Mouse (Mus musculus) erythroblast, embryonic 14.5 days (primary cell): ENCODE results near the gene Apba1. TPM values are rescaled to one million over a fixed set of nuclear protein-coding genes. Genes with fewer than 3 reads are reported as not detected.

Source experiments
- H3K27me3 ChIP-seq: 2 replicates; pipeline ENCODE4 v1.6.1; 2012; ENCODE audit warnings: inconsistent platforms; ENCODE audit not compliant: control insufficient read depth
- H3K36me3 ChIP-seq: 2 replicates; pipeline ENCODE4 v1.6.1; 2012; ENCODE audit warnings: mild to moderate bottlenecking, inconsistent platforms; ENCODE audit not compliant: control insufficient read depth
- H3K4me1 ChIP-seq: 2 replicates; pipeline ENCODE4 v1.6.1; 2012; ENCODE audit warnings: inconsistent platforms; ENCODE audit not compliant: control insufficient read depth
- H3K4me3 ChIP-seq: replicated peaks from 2 replicates; pipeline ENCODE3; 2012; ENCODE audit warnings: moderate library complexity, mild to moderate bottlenecking, inconsistent platforms
- H3K9me3 ChIP-seq: 2 replicates; pipeline ENCODE4 v1.6.1; 2012; ENCODE audit warnings: low read length, inconsistent platforms, mixed read lengths; ENCODE audit not compliant: control insufficient read depth
- GATA1 ChIP-seq: IDR thresholded peaks from 2 replicates; pipeline ENCODE4 v1.6.1; 2012; ENCODE audit warnings: low read length, inconsistent platforms, mixed read lengths
- TAL1 ChIP-seq: IDR thresholded peaks from 3 replicates; pipeline ENCODE4 v1.6.1; 2012; ENCODE audit warnings: low read length, inconsistent platforms, mixed read lengths
- polyA plus RNA-seq: library from polyadenylated mRNA; stranded (reverse); fragments of >175 nt; gene quantifications from 2 replicates; pipeline ENCODE4 v1.2.3, GENCODE M21; 2012

Apba1 gene
- polyA plus RNA-seq, 1 experiment = not detected

GRCm38 (mm10) chr19:23770494-23771423, 12.1 kb downstream of the Apba1 start:
- H3K4me3 ChIP-seq = no peak overlapping the region
- no peaks in the 10 kb centered on the region for H3K36me3 ChIP-seq
- no peaks in the 10 kb centered on the region for H3K9me3 ChIP-seq
- TF ChIP-seq GATA1 = no peak
- no peak for TF ChIP-seq TAL1
- no peaks in the 10 kb centered on the region for H3K4me1 ChIP-seq
- H3K27me3 ChIP-seq = no peaks in the 10 kb centered on the region

DNA sequence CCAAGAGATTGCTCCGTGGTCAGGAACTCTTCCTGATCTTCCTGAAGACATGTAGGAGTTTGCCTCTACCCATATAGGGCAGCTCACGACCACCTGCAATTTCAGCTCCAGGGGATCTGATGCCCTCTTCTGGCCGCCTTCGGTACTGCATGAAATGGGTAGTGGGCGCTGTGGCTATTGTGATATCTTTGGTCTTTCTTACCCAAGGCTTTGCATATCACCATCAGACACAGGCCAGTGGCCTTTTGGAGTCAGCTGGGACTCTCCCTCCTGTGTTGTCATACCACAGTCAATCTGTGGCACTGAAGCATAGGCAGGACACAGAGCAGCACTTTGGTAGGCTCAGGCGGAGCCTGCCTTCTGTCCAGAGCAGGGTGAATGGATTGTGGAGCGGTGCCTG, 13.3 kb downstream of the Apba1 start:
- H3K36me3 ChIP-seq = no peaks in the 10 kb centered on the region

GRCm38 (mm10) chr19:23775356-23775755, 16.7 kb downstream of the Apba1 start:
- Histone ChIP-seq H3K27me3 (no peaks in the 10 kb centered on the region), H3K36me3 (no peaks in the 10 kb centered on the region), H3K4me1 (no peaks in the 10 kb centered on the region), H3K4me3 (no peak overlapping the region), H3K9me3 (no peaks in the 10 kb centered on the region)
- TF ChIP-seq TAL1 = no peak

More for the DNA sequence above, 13.3 kb downstream of the Apba1 start:
- TF ChIP-seq GATA1 (no peak), TAL1 (no peak)
- Histone ChIP-seq H3K27me3 (no peaks in the 10 kb centered on the region), H3K4me3 (no peak overlapping the region), H3K4me1 (no peaks in the 10 kb centered on the region), H3K9me3 (no peaks in the 10 kb centered on the region)

DNA sequence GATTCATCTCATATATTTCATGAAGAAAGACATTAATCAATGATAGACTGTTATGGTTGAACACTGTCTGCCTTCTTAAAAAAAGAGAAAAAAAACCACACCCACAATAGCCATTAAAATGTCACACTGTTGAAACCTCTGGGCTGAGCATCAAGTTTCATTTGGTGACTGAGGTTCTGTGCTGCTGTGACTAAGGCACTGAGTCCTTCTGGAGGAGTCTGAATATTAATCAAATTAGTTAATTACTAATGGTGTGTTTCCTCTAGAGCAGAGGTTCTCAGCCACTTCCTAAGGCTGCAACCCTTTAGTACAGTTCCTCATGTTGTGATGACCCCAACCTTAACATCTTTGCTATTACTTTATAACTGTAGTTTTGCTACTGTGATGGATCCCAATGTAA, 20.4 kb downstream of the Apba1 start:
- Histone ChIP-seq H3K27me3 (no peaks in the 10 kb centered on the region), H3K9me3 (no peaks in the 10 kb centered on the region), H3K4me3 (no peak overlapping the region), H3K36me3 (no peaks in the 10 kb centered on the region), H3K4me1 (no peaks in the 10 kb centered on the region)
- TF ChIP-seq GATA1 (no peak), TAL1 (no peak)

DNA sequence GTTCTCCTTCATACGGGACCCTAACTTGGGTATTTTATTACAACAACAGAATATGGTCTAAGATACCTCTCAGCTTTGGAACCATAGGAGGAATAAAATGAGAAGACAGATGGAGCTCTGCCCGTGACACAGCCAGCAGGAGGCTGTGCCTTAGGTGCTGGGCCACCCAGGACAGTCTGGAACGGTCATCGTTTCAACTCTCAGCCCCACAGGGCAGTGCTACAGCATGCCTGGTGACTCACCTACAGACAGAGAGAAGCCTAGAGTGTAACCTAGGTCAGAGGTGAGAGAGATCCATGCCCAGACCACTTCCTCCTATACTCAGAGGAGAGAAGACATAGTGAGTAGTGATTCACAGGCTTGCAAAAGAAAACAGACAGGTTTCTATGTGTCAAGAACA, 21.4 kb downstream of the Apba1 start:
- Histone ChIP-seq H3K36me3 (no peaks in the 10 kb centered on the region), H3K4me3 (no peak overlapping the region), H3K9me3 (no peaks in the 10 kb centered on the region), H3K27me3 (no peaks in the 10 kb centered on the region), H3K4me1 (no peaks in the 10 kb centered on the region)
- TF ChIP-seq GATA1 (no peak), TAL1 (no peak)

GRCm38 (mm10) chr19:23781968-23782367, 23.3 kb downstream of the Apba1 start:
- Histone ChIP-seq H3K9me3 (no peaks in the 10 kb centered on the region), H3K4me3 (no peak overlapping the region), H3K4me1 (no peaks in the 10 kb centered on the region), H3K27me3 (no peaks in the 10 kb centered on the region), H3K36me3 (no peaks in the 10 kb centered on the region)
- TF ChIP-seq TAL1 = no peak
- TF ChIP-seq GATA1 = no peak

DNA sequence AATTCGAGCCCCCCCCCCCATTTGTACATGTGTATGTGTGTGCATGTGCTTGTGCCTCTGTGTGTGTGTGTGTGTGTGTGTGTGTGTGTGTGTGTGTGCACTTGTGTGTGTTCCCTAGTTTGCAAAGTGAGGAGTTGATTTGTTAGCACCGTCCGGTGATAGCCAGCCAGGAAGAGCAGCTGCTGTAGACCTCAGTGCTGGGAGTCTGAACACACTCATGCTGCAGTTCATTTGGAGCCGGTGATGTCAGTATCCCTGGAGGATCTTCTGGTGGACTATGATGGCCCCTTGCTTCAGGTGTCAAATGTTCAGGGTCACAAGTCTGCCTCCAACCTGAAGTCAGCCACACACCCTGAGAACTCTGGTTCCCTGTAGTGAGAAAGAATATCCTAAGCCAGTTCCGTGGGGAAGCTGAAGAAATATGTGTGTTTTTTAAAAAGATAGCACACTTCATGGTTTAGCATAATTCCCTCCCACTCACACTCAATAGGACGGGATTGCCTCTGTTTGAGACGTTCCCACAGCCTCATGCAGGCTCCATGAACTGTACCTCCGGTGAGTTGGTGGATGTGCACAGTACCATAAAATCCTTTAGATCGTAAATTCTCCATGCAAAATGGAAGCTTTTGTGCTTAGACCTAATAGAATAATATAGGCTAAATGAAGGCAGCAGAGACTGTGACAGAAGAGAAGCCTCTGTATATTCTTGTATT, 29.9 kb downstream of the Apba1 start:
- TF ChIP-seq TAL1 = no peak
- no peak for TF ChIP-seq GATA1
- H3K4me1 ChIP-seq = no peaks in the 10 kb centered on the region
- no peaks in the 10 kb centered on the region for H3K27me3 ChIP-seq
- no peak overlapping the region for H3K4me3 ChIP-seq
- H3K36me3 ChIP-seq = no peaks in the 10 kb centered on the region
- no peaks in the 10 kb centered on the region for H3K9me3 ChIP-seq

GRCm38 (mm10) chr19:23791704-23792103, 33.0 kb downstream of the Apba1 start:
- Histone ChIP-seq H3K9me3 (no peaks in the 10 kb centered on the region), H3K27me3 (no peaks in the 10 kb centered on the region)

GRCm38 (mm10) chr19:23792559-23792958, 33.9 kb downstream of the Apba1 start:
- no peaks in the 10 kb centered on the region for H3K9me3 ChIP-seq
- H3K4me1 ChIP-seq = no peaks in the 10 kb centered on the region
- TF ChIP-seq TAL1 (no peak), GATA1 (no peak)
- H3K4me3 ChIP-seq = no peak overlapping the region
- H3K27me3 ChIP-seq = no peaks in the 10 kb centered on the region
- H3K36me3 ChIP-seq = no peaks in the 10 kb centered on the region

More at GRCm38 (mm10) chr19:23791704-23792103, 33.0 kb downstream of the Apba1 start:
- H3K4me3 ChIP-seq = no peak overlapping the region
- H3K4me1 ChIP-seq = no peaks in the 10 kb centered on the region
- TF ChIP-seq GATA1 (no peak), TAL1 (no peak)
- H3K36me3 ChIP-seq = no peaks in the 10 kb centered on the region
